Mouse (Mus musculus) embryonic facial prominence, embryonic 11.5 days (tissue): ENCODE measurements at regions not wholly inside any gene's neighbourhood (a gene's known extent, or its start where the extent isn't known, plus 50 kb on each side); places are given as distances from the start of the nearest gene placed in this dataset.

ENCODE experiments used
- ATAC-seq: fragments of 200-750 bp; cut with Nextera tagmentation; replicated peaks from 2 replicates; pipeline ENCODE4 v1.8.0; 2017; ENCODE audit warnings: low read depth; ENCODE audit not compliant: insufficient number of reproducible peaks, low FRiP score, low TSS enrichment
- DNase-seq: peaks from one replicate; pipeline ENCODE4 v3.0.0-alpha.2; 2015; ENCODE audit warnings: low spot score
- H3K27ac ChIP-seq: fragments of 300-500 bp; sonication (generic); replicated peaks from 2 replicates; pipeline ENCODE4 v1.5.1; 2014; ENCODE audit warnings: mild to moderate bottlenecking, low read depth, low read length, control low read depth
- H3K27me3 ChIP-seq: fragments of 300-500 bp; sonication (generic); 2 replicates; pipeline ENCODE4 v1.6.1; 2014; ENCODE audit warnings: mild to moderate bottlenecking, low read length, moderate library complexity, mixed read lengths; ENCODE audit not compliant: control insufficient read depth, insufficient read depth
- H3K36me3 ChIP-seq: fragments of 300-500 bp; sonication (generic); replicated peaks from 2 replicates; pipeline ENCODE4 v1.6.1; 2014; ENCODE audit warnings: low read depth, mild to moderate bottlenecking, low read length, moderate library complexity, mixed read lengths; ENCODE audit not compliant: control insufficient read depth, insufficient read depth
- H3K4me1 ChIP-seq: fragments of 300-500 bp; sonication (generic); 2 replicates; pipeline ENCODE4 v1.6.1; 2014; ENCODE audit warnings: low read length, mixed read lengths; ENCODE audit not compliant: control insufficient read depth, insufficient read depth
- H3K4me2 ChIP-seq: fragments of 300-500 bp; sonication (generic); 2 replicates; pipeline ENCODE4 v1.6.1; 2014; ENCODE audit warnings: low read depth, mild to moderate bottlenecking, control low read depth, low read length, moderate library complexity
- H3K4me3 ChIP-seq: fragments of 300-500 bp; sonication (generic); 2 replicates; pipeline ENCODE4 v1.5.1; 2014; ENCODE audit warnings: low read depth, low read length, control low read depth
- H3K9ac ChIP-seq: fragments of 300-500 bp; sonication (generic); replicated peaks from 2 replicates; pipeline ENCODE4 v1.6.1; 2014; ENCODE audit warnings: mild to moderate bottlenecking, control low read depth, low read length
- H3K9me3 ChIP-seq: fragments of 300-500 bp; sonication (generic); replicated peaks from 2 replicates; pipeline ENCODE4 v1.6.1; 2016; ENCODE audit warnings: mild to moderate bottlenecking, low read length, inconsistent platforms, mixed read lengths; ENCODE audit not compliant: control insufficient read depth
- WGBS: fragments of 180-500 bp; shearing (Covaris S2); extraction: QIAGEN DNeasy Blood & Tissue Kit; methylation state at CpG from one replicate; pipeline ENCODE4 v1.1.7; 2014; 5-methylcytosine and 5-hydroxymethylcytosine counted together

GRCm38 (mm10) chr13:71006117-71006516, 164.5 kb upstream of the Adamts16 start:
- no peak overlapping the region for H3K9ac ChIP-seq
- WGBS, result 11% methylated on average over 1 of the region's 1 CpGs
- DNase-seq (peak; percentile 80), ATAC-seq (no peak)
- no peak overlapping the region for H3K4me3 ChIP-seq
- no peaks in the 10 kb centered on the region for H3K27me3 ChIP-seq
- no peak overlapping the region for H3K4me2 ChIP-seq
- H3K9me3 ChIP-seq, result no peaks in the 10 kb centered on the region
- H3K27ac ChIP-seq, result no peak overlapping the region
- no peaks in the 10 kb centered on the region for H3K4me1 ChIP-seq
- no peaks in the 10 kb centered on the region for H3K36me3 ChIP-seq

DNA sequence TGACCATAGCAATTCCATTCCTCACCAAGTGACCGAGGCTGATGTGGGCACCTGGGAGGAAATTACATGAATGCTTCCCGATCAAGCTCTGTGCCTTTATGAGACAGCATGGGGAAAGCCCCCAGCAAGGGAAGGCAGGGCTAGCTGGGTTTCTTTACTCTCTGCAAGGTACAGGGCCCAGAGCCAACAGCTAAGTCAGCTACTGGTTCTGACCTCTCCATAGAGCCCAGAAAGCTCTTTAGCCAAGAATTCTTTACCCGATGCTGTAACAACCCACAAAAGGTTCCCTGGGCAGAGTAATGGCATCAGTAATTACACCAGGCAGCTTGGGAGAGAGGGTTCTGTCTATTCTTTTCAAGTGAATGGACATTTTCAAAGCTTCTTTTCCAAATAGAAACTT, 161.9 kb upstream of the Adamts16 start:
- Histone ChIP-seq H3K9me3 (no peaks in the 10 kb centered on the region), H3K27me3 (no peaks in the 10 kb centered on the region), H3K36me3 (no peaks in the 10 kb centered on the region), H3K4me2 (no peak overlapping the region), H3K27ac (no peak overlapping the region), H3K4me1 (no peaks in the 10 kb centered on the region), H3K4me3 (no peak overlapping the region), H3K9ac (no peak overlapping the region)
- 80% methylated on average over 3 of the region's 3 CpGs for whole genome bisulfite sequencing
- ATAC-seq, result no peak
- no peak for DNase-seq

DNA sequence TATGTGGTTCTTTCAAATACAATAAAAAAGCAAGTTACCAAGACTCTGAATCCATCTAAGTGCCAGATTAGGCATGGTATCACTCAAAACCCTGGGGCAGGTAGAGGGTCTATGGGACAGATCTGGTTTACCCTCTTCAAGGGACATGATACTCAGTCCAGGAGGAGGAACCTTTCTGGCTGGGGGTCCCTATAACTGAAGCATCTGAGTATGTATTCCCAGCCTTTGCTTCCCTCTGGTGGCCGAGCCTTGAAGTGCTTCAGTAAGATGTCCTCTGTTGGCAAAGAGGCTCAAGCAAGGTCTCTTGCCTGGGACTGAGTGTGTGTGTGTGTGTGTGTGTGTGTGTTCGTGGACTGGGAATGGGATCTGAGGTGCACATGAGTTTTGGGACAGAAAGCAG, 159.7 kb upstream of the Adamts16 start:
- no peaks in the 10 kb centered on the region for H3K9me3 ChIP-seq
- H3K36me3 ChIP-seq, result no peaks in the 10 kb centered on the region
- no peaks in the 10 kb centered on the region for H3K4me1 ChIP-seq
- no peaks in the 10 kb centered on the region for H3K27me3 ChIP-seq
- 0 out of 2 replicates have a peak, but pooled peaks have one; percentile 65 for ATAC-seq
- DNase-seq, result peak; percentile 78
- WGBS, result 7% methylated on average over 2 of the region's 2 CpGs
- H3K27ac ChIP-seq, result no peak overlapping the region
- H3K4me2 ChIP-seq, result no peak overlapping the region
- no peak overlapping the region for H3K4me3 ChIP-seq
- H3K9ac ChIP-seq, result no peak overlapping the region

- 60% methylated on average over 5 of the region's 5 CpGs for WGBS
Measured at GRCm38 (mm10) chr13:71000422-71001008, 158.9 kb upstream of the Adamts16 start.

DNA sequence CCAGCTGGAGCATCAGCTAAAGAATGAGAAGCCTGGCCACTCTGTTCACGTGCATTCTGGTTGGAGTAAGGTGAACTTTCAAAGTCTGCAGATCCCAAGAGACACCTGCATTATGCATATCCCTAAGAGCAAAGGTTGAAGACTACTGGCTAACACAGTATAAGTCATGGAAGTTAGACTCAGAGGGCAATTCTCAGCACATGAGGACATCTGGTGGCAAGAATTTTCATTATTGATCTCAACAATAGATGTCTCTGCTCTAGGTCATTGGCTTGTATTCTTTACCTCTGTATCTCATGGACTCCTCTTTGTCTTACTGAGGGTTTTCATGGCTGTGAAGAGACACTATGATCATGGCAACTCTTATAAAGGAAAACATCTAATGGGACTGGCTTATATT, 151.9 kb upstream of the Adamts16 start:
- Histone ChIP-seq H3K4me1 (no peaks in the 10 kb centered on the region), H3K9me3 (no peaks in the 10 kb centered on the region), H3K27ac (no peak overlapping the region), H3K9ac (no peak overlapping the region), H3K36me3 (no peaks in the 10 kb centered on the region), H3K4me2 (no peak overlapping the region), H3K4me3 (no peak overlapping the region), H3K27me3 (no peaks in the 10 kb centered on the region)
- DNase-seq (no peak), ATAC-seq (no peak)
- 73% methylated on average over 1 of the region's 1 CpGs for WGBS

More at GRCm38 (mm10) chr13:71000422-71001008, 158.9 kb upstream of the Adamts16 start:
- peak; percentile 61; the same call in 1 of the 2 replicates for ATAC-seq
- peak; percentile 58 for DNase-seq
- no peak overlapping the region for H3K4me2 ChIP-seq
- H3K36me3 ChIP-seq, result no peaks in the 10 kb centered on the region
- no peaks in the 10 kb centered on the region for H3K27me3 ChIP-seq
- H3K27ac ChIP-seq, result no peak overlapping the region
- H3K9ac ChIP-seq, result no peak overlapping the region
- no peak overlapping the region for H3K4me3 ChIP-seq
- H3K9me3 ChIP-seq, result no peaks in the 10 kb centered on the region
- no peaks in the 10 kb centered on the region for H3K4me1 ChIP-seq

GRCm38 (mm10) chr13:70989999-70990645, 148.5 kb upstream of the Adamts16 start:
- Histone ChIP-seq H3K9ac (no peak overlapping the region), H3K4me1 (no peaks in the 10 kb centered on the region), H3K36me3 (no peaks in the 10 kb centered on the region), H3K27ac (no peak overlapping the region), H3K4me2 (no peak overlapping the region), H3K4me3 (no peak overlapping the region), H3K9me3 (no peaks in the 10 kb centered on the region), H3K27me3 (no peaks in the 10 kb centered on the region)
- ATAC-seq (no peak), DNase-seq (no peak)
- 76% methylated on average over 10 of the region's 10 CpGs for WGBS

- no peaks in the 10 kb centered on the region for H3K9me3 ChIP-seq
- H3K27me3 ChIP-seq, result no peaks in the 10 kb centered on the region
- H3K36me3 ChIP-seq, result no peaks in the 10 kb centered on the region
- H3K4me3 ChIP-seq, result no peak overlapping the region
- no peak for ATAC-seq
- H3K27ac ChIP-seq, result no peak overlapping the region
- no peak for DNase-seq
- 100% methylated on average over 1 of the region's 1 CpGs for WGBS
- H3K4me2 ChIP-seq, result no peak overlapping the region
- H3K4me1 ChIP-seq, result no peaks in the 10 kb centered on the region
- H3K9ac ChIP-seq, result no peak overlapping the region
Measured at GRCm38 (mm10) chr13:70979344-70979743, 137.7 kb upstream of the Adamts16 start.

GRCm38 (mm10) chr13:70978547-70979307, 137.1 kb upstream of the Adamts16 start:
- Histone ChIP-seq H3K9ac (no peak overlapping the region), H3K4me2 (no peak overlapping the region), H3K4me3 (no peak overlapping the region), H3K27me3 (no peaks in the 10 kb centered on the region), H3K9me3 (no peaks in the 10 kb centered on the region), H3K4me1 (no peaks in the 10 kb centered on the region), H3K36me3 (no peaks in the 10 kb centered on the region), H3K27ac (no peak overlapping the region)
- no peak for DNase-seq
- ATAC-seq, result no peak
- 68% methylated on average over 5 of the region's 5 CpGs for WGBS
